Mouse (Mus musculus) limb, embryonic 14.5 days (tissue): ENCODE measurements around the gene Ly9. TPM values are rescaled to one million over a fixed set of nuclear protein-coding genes. Genes with fewer than 3 reads are reported as not detected.
A peak's percentile ranks its signal among the peaks of the same experiment; 100 is the strongest.

Source experiments
- ATAC-seq: fragments of 200-750 bp; cut with Nextera tagmentation; 2 replicates; pipeline ENCODE4 v1.8.0; 2017; ENCODE audit warnings: low read depth, moderate number of reproducible peaks, moderate TSS enrichment; ENCODE audit not compliant: low FRiP score
- DNase-seq: peaks from one replicate; pipeline ENCODE4 v3.0.0-alpha.2; 2015; ENCODE audit warnings: low spot score
- H3K27ac ChIP-seq: fragments of 300-500 bp; sonication (generic); replicated peaks from 2 replicates; pipeline ENCODE4 v1.5.1; 2014; ENCODE audit warnings: low read depth, mild to moderate bottlenecking, low read length, moderate library complexity, mixed read lengths
- H3K27me3 ChIP-seq: fragments of 300-500 bp; sonication (generic); 2 replicates; pipeline ENCODE4 v1.6.1; 2014; ENCODE audit warnings: low read length, mixed read lengths; ENCODE audit not compliant: control insufficient read depth, insufficient read depth
- H3K36me3 ChIP-seq: fragments of 300-500 bp; sonication (generic); 2 replicates; pipeline ENCODE4 v1.6.1; 2014; ENCODE audit warnings: mild to moderate bottlenecking, low read length, moderate library complexity, mixed read lengths; ENCODE audit not compliant: control insufficient read depth, insufficient read depth
- H3K4me1 ChIP-seq: fragments of 300-500 bp; sonication (generic); 2 replicates; pipeline ENCODE4 v1.6.1; 2014; ENCODE audit warnings: antibody characterized with exemption, low read length, mixed read lengths; ENCODE audit not compliant: control insufficient read depth, insufficient read depth
- H3K4me2 ChIP-seq: fragments of 300-500 bp; sonication (generic); replicated peaks from 2 replicates; pipeline ENCODE4 v1.6.1; 2014; ENCODE audit warnings: low read depth, mild to moderate bottlenecking, low read length, moderate library complexity; ENCODE audit not compliant: severe bottlenecking
- H3K4me3 ChIP-seq: fragments of 300-500 bp; sonication (generic); replicated peaks from 2 replicates; pipeline ENCODE4 v1.5.1; 2014; ENCODE audit warnings: low read length
- H3K9ac ChIP-seq: fragments of 300-500 bp; sonication (generic); 2 replicates; pipeline ENCODE4 v1.6.1; 2014; ENCODE audit warnings: mild to moderate bottlenecking, low read depth, low read length, moderate library complexity; ENCODE audit not compliant: severe bottlenecking
- H3K9me3 ChIP-seq: fragments of 300-500 bp; sonication (generic); 2 replicates; pipeline ENCODE4 v1.6.1; 2016; ENCODE audit warnings: low read length; ENCODE audit not compliant: control insufficient read depth
- POLR2A ChIP-seq: fragments of 200-500 bp; IDR thresholded peaks from 2 replicates; pipeline ENCODE4 v1.8.0; 2012; ENCODE audit warnings: inconsistent platforms, mild to moderate bottlenecking, moderate library complexity, borderline replicate concordance; ENCODE audit not compliant: insufficient read depth, insufficient read length; ENCODE audit errors: extremely low read depth
- WGBS: fragments of 180-500 bp; shearing (Covaris S2); extraction: QIAGEN DNeasy Blood & Tissue Kit; methylation state at CpG from one replicate; pipeline ENCODE4 v1.1.7; 2014; 5-methylcytosine and 5-hydroxymethylcytosine counted together
- polyA plus RNA-seq, 2 experiments: library from polyadenylated mRNA; depleted of rRNA in 1 of 2; stranded (reverse) in 1 of 2; unstranded in 1 of 2; fragments of >200 nt; fragmentation: Nextera tagmentation in 1 of 2; extraction: Ambion mirVana in 1 of 2; gene quantifications; 2 replicates each; pipeline versions ENCODE4 v1.2.1 to v1.2.3; 2012 to 2014

Gene Ly9
- polyA plus RNA-seq, 2 experiments: 0.12 to 0.82 TPM

DNA sequence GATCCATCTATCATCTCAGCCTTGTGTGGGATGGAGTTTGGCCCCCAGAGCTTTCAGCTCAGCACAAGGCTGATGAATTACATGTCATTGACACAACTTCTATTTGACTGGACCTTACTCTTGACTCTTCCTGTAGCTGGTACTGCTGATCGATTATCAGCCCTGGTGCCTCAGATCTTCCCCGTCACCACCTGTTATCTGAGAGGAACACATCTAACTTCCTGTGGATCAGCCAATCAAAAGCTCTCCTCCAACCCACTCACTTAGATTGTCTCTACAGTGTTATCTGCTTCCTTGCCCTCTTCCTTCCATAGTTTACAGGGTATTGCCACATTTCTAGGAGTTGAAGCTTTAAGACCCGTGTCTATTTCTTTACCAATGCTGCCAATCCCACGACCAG, 41.3 kb downstream of the Ly9 start:
- DNase-seq (no peak), ATAC-seq (no peak)
- H3K4me3 ChIP-seq: no peak overlapping the region
- no peak for TF ChIP-seq POLR2A
- no peak overlapping the region for H3K4me2 ChIP-seq
- no peaks in the 10 kb centered on the region for H3K9me3 ChIP-seq
- H3K36me3 ChIP-seq: no peaks in the 10 kb centered on the region
- H3K27me3 ChIP-seq: no peaks in the 10 kb centered on the region
- no peak overlapping the region for H3K9ac ChIP-seq
- no peaks in the 10 kb centered on the region for H3K4me1 ChIP-seq
- H3K27ac ChIP-seq: no peak overlapping the region
- 75% methylated on average over 4 of the region's 4 CpGs for WGBS

DNA sequence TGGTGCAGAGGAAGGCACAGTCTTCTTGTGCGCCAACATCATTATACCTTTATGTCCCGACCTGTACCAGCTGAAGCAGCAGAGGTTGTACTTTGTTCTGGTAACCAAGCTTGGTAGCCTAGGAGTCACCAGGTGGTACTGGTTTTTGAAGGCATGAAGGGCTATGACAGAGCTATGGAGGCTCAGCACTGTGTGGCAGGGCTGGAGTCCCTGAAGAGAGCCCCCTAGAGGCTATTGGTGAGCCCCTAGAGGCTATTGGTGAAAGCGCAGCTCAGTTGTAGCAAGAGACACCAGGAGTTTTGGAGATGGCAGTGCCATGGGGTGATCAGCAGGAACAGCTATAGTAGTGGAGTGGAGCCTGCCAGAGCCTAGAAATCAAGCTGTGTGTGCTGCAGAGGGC, 43.0 kb downstream of the Ly9 start:
- Histone ChIP-seq H3K4me3 (no peak overlapping the region), H3K27ac (no peak overlapping the region), H3K4me1 (no peaks in the 10 kb centered on the region), H3K4me2 (no peak overlapping the region), H3K9me3 (no peaks in the 10 kb centered on the region), H3K27me3 (no peaks in the 10 kb centered on the region), H3K9ac (no peak overlapping the region), H3K36me3 (no peaks in the 10 kb centered on the region)
- DNase-seq (peak; percentile 21), ATAC-seq (no peak)
- 58% methylated on average over 3 of the region's 3 CpGs for WGBS
- TF ChIP-seq POLR2A: no peak

DNA sequence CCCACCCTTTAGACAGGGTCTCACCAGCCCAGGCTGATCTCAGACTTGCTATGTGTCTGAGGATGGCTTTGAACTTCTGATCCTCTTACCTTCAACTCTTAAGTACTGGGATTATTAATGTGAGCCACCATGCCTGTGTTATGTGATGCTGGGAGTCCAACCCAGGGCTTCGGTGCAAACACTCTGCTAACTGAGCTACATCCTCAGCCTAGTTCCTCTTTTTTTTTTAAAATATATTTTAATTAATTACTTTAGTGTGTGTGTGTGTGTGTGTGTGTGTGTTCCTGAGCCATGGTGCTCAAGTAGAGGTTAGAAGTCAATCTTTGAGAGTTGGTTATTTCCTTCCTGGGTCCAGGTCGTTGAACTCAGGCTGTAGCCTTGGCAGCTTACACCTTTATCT, 44.2 kb downstream of the Ly9 start:
- H3K27me3 ChIP-seq: no peaks in the 10 kb centered on the region
- H3K9ac ChIP-seq: no peak overlapping the region
- no peaks in the 10 kb centered on the region for H3K4me1 ChIP-seq
- no peak for TF ChIP-seq POLR2A
- ATAC-seq (no peak), DNase-seq (no peak)
- no peak overlapping the region for H3K4me2 ChIP-seq
- no peaks in the 10 kb centered on the region for H3K36me3 ChIP-seq
- H3K9me3 ChIP-seq: no peaks in the 10 kb centered on the region
- WGBS: 77% methylated on average over 2 of the region's 2 CpGs
- no peak overlapping the region for H3K27ac ChIP-seq
- H3K4me3 ChIP-seq: no peak overlapping the region

DNA sequence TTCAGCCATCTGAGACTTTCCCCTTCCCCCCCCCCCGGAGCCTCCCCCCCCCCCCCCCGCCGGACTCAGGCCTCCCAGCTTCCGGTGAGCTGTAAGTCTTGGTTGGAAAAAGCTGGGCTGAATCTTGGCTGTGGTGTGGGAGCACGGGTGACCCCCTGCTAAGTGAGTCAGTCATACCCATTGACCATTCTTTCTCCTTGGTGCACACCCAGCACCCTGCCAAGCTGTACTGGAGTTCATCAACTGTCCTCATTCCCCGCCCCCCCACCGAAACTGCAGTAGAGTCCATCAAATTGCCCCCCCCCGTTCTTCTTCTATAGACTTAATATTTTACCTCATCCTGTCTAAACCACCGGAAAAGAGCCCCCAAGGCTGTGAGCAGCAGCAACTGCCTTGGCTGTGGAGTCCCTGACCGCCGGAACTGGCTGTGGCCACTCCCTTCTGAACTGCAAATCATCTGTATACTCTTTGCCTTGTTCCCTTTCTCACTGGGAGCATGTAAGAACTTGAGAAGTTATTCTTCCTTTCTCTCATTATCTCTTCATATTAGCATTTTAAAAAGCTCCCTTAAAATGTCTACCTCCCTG, 45.5 kb downstream of the Ly9 start:
- Histone ChIP-seq H3K9me3 (no peaks in the 10 kb centered on the region), H3K4me1 (no peaks in the 10 kb centered on the region), H3K9ac (no peak overlapping the region), H3K36me3 (no peaks in the 10 kb centered on the region), H3K4me3 (no peak overlapping the region), H3K27me3 (no peaks in the 10 kb centered on the region), H3K4me2 (no peak overlapping the region), H3K27ac (no peak overlapping the region)
- no peak for ATAC-seq
- 79% methylated on average over 8 of the region's 11 CpGs for WGBS
- no peak for TF ChIP-seq POLR2A
- DNase-seq: no peak

GRCm38 (mm10) chr1:171561200-171561599, 46.0 kb downstream of the Ly9 start:
- Histone ChIP-seq H3K9ac (no peak overlapping the region), H3K27me3 (no peaks in the 10 kb centered on the region), H3K4me2 (no peak overlapping the region), H3K9me3 (no peaks in the 10 kb centered on the region), H3K27ac (no peak overlapping the region), H3K4me1 (no peaks in the 10 kb centered on the region), H3K36me3 (no peaks in the 10 kb centered on the region), H3K4me3 (no peak overlapping the region)
- WGBS: 80% methylated on average over 1 of the region's 1 CpGs
- TF ChIP-seq POLR2A: no peak
- DNase-seq (no peak), ATAC-seq (no peak)

GRCm38 (mm10) chr1:171560262-171560661, 46.9 kb downstream of the Ly9 start:
- no peak for TF ChIP-seq POLR2A
- Histone ChIP-seq H3K36me3 (no peaks in the 10 kb centered on the region), H3K4me3 (no peak overlapping the region), H3K27me3 (no peaks in the 10 kb centered on the region), H3K4me1 (no peaks in the 10 kb centered on the region), H3K9ac (no peak overlapping the region), H3K4me2 (no peak overlapping the region), H3K27ac (no peak overlapping the region), H3K9me3 (no peaks in the 10 kb centered on the region)
- ATAC-seq: no peak
- 74% methylated on average over 2 of the region's 2 CpGs for WGBS
- DNase-seq: no peak
